Mouse (Mus musculus): ENCODE measurements at regions not wholly inside any gene's neighbourhood (a gene's known extent, or its start where the extent isn't known, plus 50 kb on each side); places are given as distances from the start of the nearest gene placed in this dataset.
A peak's percentile ranks its signal among the peaks of the same experiment; 100 is the strongest.
"Not testable (repeated sequence)": the region's sequence is repeated elsewhere in the genome, so short reads cannot be mapped to it uniquely, and the experiment has no call there.

DNA sequence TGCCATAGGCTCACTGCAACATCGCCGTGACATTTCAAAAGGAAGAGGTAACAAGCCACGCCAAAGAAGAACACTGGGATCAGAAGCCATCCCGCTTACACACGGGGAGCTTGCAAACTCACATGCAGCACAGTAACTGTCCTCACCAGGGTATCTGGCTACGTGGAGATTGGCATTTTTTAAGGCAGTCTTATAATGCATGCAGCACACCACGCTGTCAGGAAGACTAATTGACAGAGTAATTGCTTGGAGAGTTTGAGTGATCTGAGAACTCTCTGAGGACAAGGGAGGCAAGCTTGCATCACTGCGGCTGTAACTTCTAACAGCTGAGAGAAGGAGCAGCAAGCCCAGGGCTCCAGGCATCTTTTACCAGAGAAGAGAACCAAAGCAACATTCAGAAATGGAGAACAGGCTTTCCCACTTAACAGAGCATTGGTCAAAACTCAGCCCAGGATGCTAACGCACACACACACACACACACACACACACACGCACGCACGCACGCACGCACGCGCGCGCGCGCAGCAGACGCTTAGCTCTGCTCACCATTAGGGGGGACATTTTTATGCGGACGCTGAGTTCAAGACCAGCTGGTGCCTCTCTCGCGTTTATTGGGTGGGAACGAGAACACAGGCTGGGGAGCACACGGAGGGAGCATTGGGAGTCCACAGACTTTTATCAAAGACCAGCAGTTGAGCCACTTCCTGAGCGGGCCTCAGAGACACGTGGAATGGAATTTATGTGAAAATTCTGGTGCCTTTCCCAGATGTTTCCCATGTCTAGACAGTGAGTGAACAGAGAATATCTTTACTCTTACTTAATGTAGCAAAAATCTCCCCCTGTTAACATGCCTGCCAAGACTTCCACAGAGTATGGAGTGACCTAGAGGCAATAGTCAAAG lies 66.6 kb downstream of the 1700129C05Rik start:
- peak; percentile 5 for DNase-seq
- intact Hi-C loops (cut with DNase I; ENCODE audit: low total_unique reads) = no loop called here

DNA sequence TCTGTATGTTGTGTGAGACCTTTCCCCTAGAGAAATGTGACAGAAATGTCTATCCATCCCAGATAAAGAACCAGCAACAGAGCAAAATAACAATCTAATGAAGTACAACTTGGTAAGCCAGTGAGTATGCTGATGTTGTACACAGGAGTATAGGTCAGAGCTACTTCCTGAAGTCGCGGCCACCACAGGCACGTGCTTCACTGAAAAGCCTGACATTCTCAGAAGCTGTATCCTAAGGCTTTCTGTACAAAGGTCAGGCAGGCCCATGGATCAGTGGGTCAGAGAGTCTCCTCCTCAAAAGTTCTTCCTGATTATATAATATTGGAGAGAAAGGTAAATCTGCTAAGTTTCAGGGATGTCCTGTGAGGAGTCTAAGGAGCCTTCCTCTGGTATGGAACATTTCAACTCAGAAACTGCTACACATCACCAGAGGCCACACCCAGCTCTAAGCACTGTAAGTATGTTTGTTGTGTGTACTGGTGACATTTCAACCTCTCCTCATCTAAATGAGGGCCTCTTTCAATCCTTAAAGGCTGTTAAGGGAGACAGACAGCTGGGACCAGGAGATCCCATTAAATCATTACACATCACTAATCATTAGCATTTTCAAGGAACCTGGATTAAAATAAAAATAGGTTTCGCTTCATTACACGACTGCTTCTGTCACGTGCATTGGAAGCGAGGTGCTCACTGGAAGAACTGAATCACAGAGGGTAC lies 70.2 kb downstream of the 1700129C05Rik start:
- DNase-seq = no peak
- intact Hi-C loops (cut with DNase I; ENCODE audit: low total_unique reads) = no loop called here

DNA sequence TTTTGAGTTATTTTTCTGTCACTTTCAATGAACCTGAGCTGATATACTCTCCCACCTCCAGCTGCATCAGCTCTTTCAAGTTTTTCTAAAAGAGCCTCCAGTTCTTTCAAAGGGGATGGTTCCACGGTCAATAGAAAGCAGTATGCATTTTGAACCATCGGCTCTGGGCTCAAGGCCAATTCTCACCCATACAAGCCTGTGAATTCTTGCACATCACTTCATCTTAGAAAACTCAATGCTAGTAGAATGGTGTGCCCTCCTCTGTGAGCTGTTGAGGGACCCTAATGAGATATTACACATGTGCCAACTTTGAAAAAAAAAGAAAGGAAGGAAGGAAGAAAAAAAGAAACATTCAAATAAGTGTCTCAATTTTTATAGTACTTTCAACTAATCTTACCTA lies 72.6 kb downstream of the 1700129C05Rik start:
- intact Hi-C loops (cut with DNase I; ENCODE audit: low total_unique reads) = no loop called here
- DNase-seq = no peak

DNA sequence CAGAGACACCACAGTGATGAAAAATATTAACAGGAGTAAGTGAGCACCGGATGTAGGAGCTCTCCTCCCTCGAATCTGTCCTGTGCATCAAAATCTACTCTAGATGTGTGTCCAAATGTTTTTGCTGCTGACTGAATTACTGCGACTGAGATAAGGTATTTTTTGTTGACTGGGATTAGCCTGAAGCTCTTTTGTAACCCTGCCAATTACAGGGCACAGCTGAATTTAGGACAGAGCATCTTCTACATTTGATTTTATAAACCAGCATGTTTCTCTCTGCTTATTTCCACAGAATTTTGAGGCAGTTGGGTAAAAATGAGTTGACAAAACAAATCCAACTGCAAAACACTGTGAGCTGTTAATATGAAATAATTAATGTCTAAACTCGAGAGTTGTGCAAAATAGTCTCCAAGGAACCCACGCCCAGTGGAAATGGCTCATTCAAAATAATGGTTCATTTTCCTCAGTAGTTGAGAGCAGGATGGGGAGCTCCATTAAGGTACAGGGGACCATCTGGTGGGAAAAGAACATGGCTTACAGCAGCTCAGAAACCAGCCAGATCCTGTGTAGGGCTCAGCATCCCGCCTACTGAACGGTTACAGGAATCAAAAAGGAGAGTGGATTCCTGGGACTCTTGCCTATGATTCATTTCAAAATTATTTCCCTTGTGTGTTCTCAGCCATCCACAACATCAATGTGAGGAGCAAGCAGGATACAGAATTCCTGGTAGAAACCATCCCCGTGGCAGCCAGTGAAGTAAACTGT lies 76.1 kb downstream of the 1700129C05Rik start:
- intact Hi-C loops (cut with DNase I; ENCODE audit: low total_unique reads) = no loop called here
- no peak for DNase-seq

DNA sequence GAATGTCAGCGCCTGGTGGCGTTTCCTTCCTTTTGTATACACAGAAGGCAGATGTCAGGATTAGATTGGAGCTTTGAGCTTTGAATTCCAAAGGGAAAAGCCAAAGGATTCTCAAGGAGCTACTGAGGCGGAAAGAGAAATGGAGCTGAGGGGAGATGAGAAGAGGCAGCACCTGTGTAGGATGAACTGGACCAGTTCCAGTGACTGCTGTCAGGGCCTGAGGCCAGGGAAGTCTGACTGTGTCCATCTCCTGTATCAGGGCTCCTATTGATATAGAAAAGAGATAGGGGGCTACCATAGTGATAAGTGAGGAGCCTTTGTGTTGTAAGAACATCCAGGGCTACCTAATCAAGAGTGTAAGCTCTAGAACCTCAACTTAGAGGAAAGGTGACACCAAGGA lies 79.5 kb downstream of the 1700129C05Rik start:
- intact Hi-C loops (cut with DNase I; ENCODE audit: low total_unique reads) = no loop called here
- DNase-seq = no peak

DNA sequence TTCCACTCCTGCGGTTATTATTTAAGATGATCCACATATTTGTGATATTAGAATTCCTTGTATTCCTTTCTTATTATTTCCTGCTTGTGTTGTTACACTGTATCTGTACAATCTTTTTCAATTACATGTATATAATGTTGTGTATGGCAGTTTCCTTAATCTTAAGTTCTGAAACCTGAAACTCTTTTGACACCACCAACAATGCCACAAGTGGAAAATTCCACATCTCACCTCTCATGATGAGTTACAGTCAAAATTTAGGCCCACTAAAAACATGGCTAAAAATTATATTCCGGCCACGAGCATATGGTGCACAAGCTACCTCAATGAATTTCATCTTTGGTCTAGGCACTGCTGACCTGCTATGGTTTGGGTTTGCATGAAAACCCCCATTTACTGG lies 85.9 kb downstream of the 1700129C05Rik start:
- intact Hi-C loops (cut with DNase I; ENCODE audit: low total_unique reads) = no loop called here
- DNase-seq = no peak

DNA sequence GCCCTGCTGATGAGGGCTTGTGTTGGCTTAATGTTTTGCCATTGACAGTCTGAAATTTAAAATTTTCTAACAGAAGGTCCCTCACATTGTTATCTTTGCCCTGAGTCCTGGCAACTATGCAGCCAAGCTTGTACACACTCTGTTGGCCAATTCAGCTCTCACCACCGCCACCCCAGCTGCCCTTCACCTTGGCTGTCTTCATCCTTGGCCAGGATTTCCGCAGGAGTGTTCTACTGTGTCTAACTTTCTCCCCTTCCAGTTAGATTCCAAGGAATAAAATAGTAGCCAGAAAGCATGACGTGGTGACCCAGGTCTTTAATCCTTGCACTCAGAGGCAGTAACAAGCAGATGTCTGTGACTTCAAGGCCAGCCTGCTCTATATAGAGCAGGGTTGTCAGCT lies 87.4 kb downstream of the 1700129C05Rik start:
- no peak for DNase-seq
- intact Hi-C loops (cut with DNase I; ENCODE audit: low total_unique reads) = no loop called here

DNA sequence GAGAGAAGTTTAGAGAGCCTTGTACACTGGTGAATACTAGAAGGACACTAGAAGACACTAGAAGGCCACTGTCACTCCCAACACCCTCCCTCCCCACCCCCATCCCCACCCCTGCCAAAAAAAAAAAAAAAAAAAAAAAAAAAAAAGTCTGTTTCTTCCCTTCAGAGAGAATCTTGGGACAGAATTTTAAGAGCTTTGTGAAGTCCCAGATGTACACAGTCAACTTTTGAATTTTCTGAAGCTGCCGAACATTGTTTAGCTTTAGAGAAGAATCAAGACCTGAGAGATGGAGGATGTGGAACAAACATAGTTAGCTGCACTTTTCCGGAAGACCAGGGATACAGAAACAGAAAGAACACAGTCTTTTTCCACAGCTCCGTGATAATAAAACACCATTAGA lies 90.3 kb downstream of the 1700129C05Rik start:
- DNase-seq = no peak
- intact Hi-C loops (cut with DNase I; ENCODE audit: low total_unique reads) = no loop called here

DNA sequence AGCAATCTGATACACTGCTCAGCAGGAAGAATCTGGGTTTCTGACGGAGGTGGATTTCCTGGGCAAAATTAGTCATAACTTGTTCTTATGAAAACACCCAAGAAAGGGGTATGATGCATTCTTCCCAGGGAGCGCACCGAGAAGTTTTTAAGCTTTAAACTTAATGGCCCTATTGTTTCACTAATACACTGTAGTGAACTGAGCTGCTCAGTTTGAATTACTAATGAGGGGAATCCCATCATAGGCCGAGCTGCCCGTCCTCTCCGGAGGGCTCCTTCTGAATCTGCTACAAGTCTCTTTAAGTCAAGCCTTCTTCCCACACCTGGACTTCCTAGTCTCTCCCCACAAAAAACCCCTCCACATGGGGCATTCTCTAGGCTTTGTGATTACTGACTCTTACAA lies 91.2 kb downstream of the 1700129C05Rik start:
- intact Hi-C loops (cut with DNase I; ENCODE audit: low total_unique reads) = no loop called here
- DNase-seq = no peak

DNA sequence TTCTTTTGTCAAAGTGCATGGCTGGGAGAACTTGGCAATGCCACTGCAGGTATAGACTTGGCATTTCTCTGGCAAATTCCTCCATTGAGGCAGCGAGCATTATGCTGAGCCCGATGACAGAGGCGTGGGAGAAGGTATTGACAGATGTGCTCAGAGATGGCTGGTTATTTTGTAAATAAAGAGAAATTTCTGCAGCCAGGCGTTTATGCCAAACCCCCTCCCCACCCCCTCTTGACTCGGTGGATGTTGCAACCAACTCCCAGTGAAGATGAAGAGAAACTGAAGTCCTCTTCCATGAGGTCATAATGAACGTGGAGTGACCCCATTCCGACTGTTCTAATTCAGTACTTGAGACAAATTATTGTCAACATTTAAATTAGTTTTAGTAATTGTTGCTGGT lies 97.0 kb downstream of the 1700129C05Rik start:
- DNase-seq = peak; percentile 19
- intact Hi-C loops (cut with DNase I; ENCODE audit: low total_unique reads) = no loop called here

DNA sequence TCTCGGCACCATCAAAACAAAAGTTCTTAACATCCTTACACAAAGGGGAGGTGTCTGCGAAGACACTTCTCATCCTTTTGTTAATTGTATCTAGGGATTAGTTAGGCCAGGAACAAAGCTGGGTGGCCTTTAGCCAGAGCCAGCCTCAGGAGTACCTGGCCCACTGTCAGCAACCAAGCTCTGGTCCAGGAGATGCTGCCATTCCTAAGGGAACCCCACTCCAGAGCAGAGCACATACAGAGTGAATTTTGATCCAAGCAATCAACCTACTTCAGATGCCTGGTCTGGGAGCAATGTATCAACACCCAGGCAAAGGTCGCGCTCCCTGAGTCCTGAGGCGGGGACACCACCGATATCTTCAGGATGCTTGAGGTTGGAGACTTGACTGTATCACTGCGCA lies 97.5 kb downstream of the 1700129C05Rik start:
- intact Hi-C loops (cut with DNase I; ENCODE audit: low total_unique reads) = no loop called here
- DNase-seq = no peak

DNA sequence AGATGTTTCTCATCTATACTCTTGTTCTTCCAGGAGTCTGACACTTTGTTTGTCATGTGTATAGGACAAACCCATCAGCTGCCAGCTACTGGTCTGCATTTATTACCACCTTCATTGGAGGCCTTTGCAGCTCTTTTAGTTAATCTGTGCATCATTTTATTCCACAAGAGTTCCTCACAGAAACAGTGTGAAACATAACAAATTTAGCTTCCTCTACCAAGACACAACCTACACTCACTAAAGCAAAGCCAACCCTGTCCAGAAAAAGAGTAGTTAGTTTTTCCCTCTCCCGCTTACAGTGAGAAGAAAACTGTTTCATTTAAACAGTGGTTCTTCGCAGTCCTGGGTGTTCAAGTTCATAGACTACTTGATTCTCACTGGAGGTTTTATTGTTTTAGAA lies 100.5 kb downstream of the 1700129C05Rik start:
- no peak for DNase-seq
- intact Hi-C loops (cut with DNase I; ENCODE audit: low total_unique reads) = no loop called here

DNA sequence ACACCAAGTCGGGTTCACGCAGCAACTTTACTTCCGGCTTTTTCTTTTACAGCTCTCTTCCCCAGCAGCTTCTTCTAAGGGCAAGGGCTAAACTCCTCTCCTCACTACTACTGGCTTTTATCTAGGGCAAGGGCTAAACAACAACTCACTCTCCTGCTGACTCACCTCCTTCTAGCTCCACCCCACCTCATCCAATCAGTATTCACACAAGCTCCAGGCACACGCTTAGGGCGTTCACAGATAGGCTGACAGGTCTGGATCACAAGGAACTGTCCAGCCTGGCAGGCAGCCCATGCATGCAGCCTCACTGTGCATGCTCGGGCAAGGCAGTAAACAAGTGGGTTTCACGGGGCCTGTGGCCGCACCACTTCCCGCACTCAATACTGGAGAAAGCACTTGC lies 116.9 kb downstream of the 1700129C05Rik start:
- intact Hi-C loops (cut with DNase I; ENCODE audit: low total_unique reads); DNase-seq: not testable (repeated sequence)

DNA sequence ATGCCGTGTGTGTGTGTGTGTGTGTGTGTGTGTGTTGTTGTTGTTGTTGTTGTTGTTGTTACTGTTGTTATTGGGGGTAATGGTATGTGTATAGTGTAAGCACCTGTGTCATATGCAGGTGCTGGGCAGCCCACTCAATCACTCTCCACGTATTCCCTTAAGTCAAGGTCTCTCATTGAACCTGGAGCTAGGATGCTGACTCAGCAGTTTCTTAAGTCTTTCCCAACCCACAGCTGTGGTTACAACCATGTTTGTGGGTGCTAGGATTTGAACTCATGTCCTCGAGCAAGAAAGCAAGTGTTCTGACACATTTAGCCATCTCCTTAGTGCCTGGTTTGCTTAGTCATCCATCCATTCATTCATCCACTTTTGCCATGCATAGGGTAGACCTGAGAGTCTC lies 133.2 kb downstream of the 1700129C05Rik start:
- intact Hi-C loops (cut with DNase I; ENCODE audit: low total_unique reads) = no loop called here
- DNase-seq = no peak

DNA sequence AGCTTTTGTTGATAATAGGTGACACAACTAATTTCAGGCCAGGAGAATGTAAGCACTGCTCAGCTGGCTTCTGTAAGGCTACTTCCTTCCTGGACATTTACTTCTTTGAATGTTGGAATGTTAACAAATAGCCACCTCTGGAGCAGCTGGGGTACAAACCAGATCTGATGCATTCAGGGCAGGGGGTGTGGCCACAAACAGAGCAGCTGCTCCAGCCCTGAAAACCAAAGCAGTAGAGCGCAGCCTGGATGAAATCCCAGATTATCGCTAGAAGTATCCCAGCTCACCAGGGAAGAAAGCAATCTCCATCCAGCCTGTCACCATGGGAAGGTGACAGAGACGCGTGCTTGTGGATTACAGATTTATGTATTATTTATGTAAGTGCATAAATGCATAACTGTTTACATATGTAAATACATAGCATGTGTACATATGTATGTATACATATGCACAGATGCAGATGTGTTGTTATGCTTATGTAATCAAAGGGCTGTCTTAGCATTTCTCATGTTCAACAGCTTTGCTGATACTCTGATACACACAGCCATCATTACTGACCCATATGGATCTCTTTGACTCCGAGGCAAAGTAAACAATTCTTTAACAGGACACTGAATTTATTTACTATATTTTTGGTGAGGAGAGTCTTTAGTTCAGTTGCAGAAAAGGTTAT lies 143.5 kb downstream of the 1700129C05Rik start:
- DNase-seq = no peak
- intact Hi-C loops (cut with DNase I; ENCODE audit: low total_unique reads) = no loop called here

DNA sequence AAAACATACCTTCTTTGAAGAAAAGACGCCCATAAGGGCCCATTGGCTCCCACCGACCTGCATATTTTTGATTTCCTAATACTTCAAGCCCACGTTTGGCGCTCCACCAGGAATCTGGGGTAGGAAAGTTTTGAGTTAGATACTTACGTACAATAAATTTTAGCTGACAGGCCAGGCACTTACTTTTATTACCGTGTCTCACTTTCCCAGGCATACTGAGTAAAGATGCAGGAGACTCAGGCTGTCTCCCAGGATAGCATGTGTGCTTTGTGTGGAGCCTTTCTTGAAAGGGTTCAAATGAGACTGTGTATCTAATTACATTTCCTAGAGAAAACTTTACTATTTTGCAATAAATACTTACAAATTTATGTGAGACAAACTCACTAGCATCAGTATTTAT lies 147.7 kb downstream of the 1700129C05Rik start:
- intact Hi-C loops (cut with DNase I; ENCODE audit: low total_unique reads) = no loop called here
- no peak for DNase-seq

DNA sequence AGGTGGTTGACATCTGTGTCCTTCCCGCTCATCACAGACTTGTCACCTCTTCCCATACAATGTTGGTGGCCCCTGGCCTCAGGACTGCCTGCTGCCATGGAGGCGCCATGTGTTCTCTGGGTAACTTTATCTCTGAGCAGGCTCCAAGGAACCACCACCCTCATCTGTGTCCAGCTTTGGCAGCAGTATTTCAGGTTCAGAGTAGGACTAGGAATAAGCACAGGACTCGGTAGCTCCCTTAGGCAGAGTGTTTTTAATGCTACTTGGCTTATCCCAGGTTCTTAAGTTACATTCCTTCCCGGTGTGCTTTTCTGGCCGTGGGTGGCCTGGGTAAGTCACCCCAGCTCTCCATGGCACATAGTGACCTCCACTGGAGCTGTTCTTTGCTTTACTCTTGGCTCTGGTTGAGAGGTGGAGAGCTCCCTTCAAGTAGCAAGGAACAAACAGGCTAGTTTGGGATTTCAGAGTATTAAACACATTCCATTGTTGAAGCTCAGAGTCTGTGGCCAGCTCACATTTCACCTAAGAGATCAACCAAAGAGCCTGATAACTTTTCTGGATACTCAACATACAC lies 153.0 kb downstream of the 1700129C05Rik start:
- no peak for DNase-seq
- intact Hi-C loops (cut with DNase I; ENCODE audit: low total_unique reads) = no loop called here

DNA sequence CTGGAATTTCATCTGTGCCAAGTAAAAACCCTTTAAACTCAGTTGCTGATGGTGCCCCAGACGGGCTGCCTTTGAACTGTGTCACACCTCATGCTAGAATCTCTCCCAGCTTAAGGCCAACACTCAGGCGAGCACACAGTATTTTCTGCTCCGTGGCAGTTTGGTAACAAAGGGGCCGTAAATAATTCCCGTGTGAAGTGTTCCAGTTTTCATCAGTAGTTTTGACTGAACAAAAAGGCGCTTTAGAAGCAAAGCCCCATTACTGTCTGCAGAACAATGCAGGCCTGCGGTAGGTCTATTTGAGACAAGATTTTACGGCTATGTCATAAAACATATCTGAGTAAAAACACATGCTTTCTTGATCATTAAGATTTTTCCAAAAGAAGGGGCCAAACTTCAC lies 155.0 kb downstream of the 1700129C05Rik start:
- intact Hi-C loops (cut with DNase I; ENCODE audit: low total_unique reads) = no loop called here
- DNase-seq = no peak

DNA sequence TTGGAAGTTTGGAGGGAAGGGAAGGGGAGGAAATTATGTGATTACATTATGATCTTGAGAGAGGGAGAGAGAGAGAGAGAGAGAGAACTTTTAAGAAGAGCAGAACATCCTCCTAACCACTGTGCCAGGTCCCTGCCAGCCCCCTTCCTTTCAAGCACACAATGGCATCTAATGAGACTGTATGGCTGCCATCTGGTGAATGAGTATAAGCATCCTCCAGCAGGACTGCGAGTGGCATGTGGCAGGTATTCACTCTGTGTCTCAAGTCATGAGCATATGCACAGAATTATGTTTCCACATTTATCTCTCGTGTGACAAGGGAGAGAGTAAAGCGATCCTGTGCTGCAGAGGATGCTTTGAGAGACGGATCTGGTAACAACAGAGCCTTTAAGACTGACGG lies 156.9 kb downstream of the 1700129C05Rik start:
- intact Hi-C loops (cut with DNase I; ENCODE audit: low total_unique reads) = no loop called here
- DNase-seq = no peak

DNA sequence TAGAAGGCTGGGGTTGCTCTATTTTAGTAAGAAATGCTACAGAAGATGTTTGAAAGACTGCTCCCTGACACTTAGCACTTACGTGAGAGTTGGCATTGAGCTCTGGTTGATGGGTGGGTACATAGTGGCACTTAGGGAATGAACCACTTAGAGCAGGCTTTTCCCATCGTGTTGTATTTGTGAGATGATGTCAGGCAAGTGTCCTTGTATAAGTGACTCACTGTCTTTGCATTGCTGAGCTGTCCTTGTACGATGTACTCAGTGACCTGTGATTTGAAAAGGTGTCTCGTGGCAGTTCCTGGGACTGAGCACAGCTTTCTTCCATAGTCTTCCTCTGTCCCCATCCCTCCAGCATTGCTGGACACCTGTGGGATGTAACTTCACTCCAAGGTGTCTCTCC lies 165.9 kb downstream of the 1700129C05Rik start:
- DNase-seq = no peak
- intact Hi-C loops (cut with DNase I; ENCODE audit: low total_unique reads) = no loop called here

Measured in gastrocnemius, postnatal 14 days (tissue).